Mouse (Mus musculus): Measurements from ENCODE around the gene Klhl29. TPM values are rescaled to one million over a fixed set of nuclear protein-coding genes. Genes with fewer than 3 reads are reported as not detected.

The Klhl29 gene
- polyA plus RNA-seq, 1 experiment from 2014 or later = 0.64 TPM

GRCm38 (mm10) chr12:5101411-5102024 is 274.0 kb downstream of the Klhl29 start:
- Histone ChIP-seq H3K4me3 (ENCODE audit: low read depth, low read length) (no peak overlapping the region), H3K27me3 (ENCODE audit: control insufficient read depth, insufficient read depth, low read length) (no peaks in the 10 kb centered on the region), H3K9me3 (ENCODE audit: control insufficient read depth, low read length) (no peaks in the 10 kb centered on the region), H3K9ac (ENCODE audit: low read length) (no peak overlapping the region), H3K27ac (replicated peaks) (no peak overlapping the region), H3K36me3 (ENCODE audit: control insufficient read depth, insufficient read depth, low read length) (no peaks in the 10 kb centered on the region), H3K4me1 (replicated peaks; ENCODE audit: control insufficient read depth, insufficient read depth) (no peaks in the 10 kb centered on the region), H3K4me2 (replicated peaks; ENCODE audit: low read depth) (no peak overlapping the region)
- no peak for TF ChIP-seq EP300 (optimal IDR thresholded peaks at IDR 0.05)
- no peak for TF ChIP-seq CTCF (IDR thresholded peaks at IDR 0.05; ENCODE audit: low read depth)
- DNase-seq (ENCODE audit: low spot score) = no peak
- no peak for ATAC-seq (ENCODE audit: low FRiP score, low TSS enrichment)
- 52% methylated on average over 13 of the region's 13 CpGs for WGBS

DNA sequence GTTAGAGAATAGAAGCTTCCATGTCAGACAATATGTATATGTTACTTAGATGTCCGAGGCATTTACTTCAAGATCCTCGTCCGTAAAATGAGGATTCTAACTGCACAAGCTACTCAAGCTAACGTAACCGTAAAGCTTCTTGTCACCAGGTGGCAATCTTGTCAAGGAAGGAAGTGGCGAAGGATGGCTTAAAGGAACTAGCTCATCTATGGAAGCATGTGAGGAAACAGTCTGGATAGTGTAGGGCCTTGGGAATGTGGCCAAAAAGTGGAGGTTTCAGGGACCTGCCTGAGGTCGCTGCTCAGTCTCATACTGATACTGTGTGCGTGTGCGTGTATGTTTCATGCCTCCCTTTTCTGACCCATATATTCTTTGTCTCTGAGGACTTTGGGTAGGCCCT is 275.9 kb downstream of the Klhl29 start:
- Histone ChIP-seq H3K27me3 (ENCODE audit: control insufficient read depth, insufficient read depth, low read length) (no peaks in the 10 kb centered on the region), H3K4me2 (replicated peaks; ENCODE audit: low read depth) (no peak overlapping the region), H3K27ac (replicated peaks) (no peak overlapping the region), H3K36me3 (ENCODE audit: control insufficient read depth, insufficient read depth, low read length) (no peaks in the 10 kb centered on the region), H3K4me3 (ENCODE audit: low read depth, low read length) (no peak overlapping the region), H3K9me3 (ENCODE audit: control insufficient read depth, low read length) (no peaks in the 10 kb centered on the region), H3K4me1 (replicated peaks; ENCODE audit: control insufficient read depth, insufficient read depth) (no peaks in the 10 kb centered on the region), H3K9ac (ENCODE audit: low read length) (no peak overlapping the region)
- DNase-seq (ENCODE audit: low spot score) = no peak
- no peak for TF ChIP-seq EP300 (optimal IDR thresholded peaks at IDR 0.05)
- TF ChIP-seq CTCF (IDR thresholded peaks at IDR 0.05; ENCODE audit: low read depth) = peak; percentile 60
- 73% methylated on average over 9 of the region's 9 CpGs for WGBS
- ATAC-seq (ENCODE audit: low FRiP score, low TSS enrichment) = no peak

- Histone ChIP-seq H3K4me3 (ENCODE audit: low read depth, low read length) (no peak overlapping the region), H3K9ac (ENCODE audit: low read length) (no peak overlapping the region), H3K4me2 (replicated peaks; ENCODE audit: low read depth) (no peak overlapping the region), H3K27me3 (ENCODE audit: control insufficient read depth, insufficient read depth, low read length) (no peaks in the 10 kb centered on the region), H3K36me3 (ENCODE audit: control insufficient read depth, insufficient read depth, low read length) (peaks cover 8% of the 10 kb centered on the region; the same call in 1 of the 2 replicates), H3K9me3 (ENCODE audit: control insufficient read depth, low read length) (no peaks in the 10 kb centered on the region), H3K27ac (replicated peaks) (no peak overlapping the region), H3K4me1 (replicated peaks; ENCODE audit: control insufficient read depth, insufficient read depth) (no peaks in the 10 kb centered on the region)
- TF ChIP-seq EP300 (optimal IDR thresholded peaks at IDR 0.05) (no peak), CTCF (IDR thresholded peaks at IDR 0.05; ENCODE audit: low read depth) (no peak)
- DNase-seq (ENCODE audit: low spot score) = no peak
- 56% methylated on average over 1 of the region's 1 CpGs for WGBS
- no peak for ATAC-seq (ENCODE audit: low FRiP score, low TSS enrichment)
Observed at GRCm38 (mm10) chr12:5088639-5089038, 286.8 kb downstream of the Klhl29 start.

GRCm38 (mm10) chr12:5087787-5088519 is 287.5 kb downstream of the Klhl29 start:
- no peak for ATAC-seq (ENCODE audit: low FRiP score, low TSS enrichment)
- H3K9me3 ChIP-seq (ENCODE audit: control insufficient read depth, low read length) = no peaks in the 10 kb centered on the region
- WGBS = 19% methylated on average over 10 of the region's 10 CpGs
- peak; percentile 42 for DNase-seq (ENCODE audit: low spot score)
- H3K4me1 ChIP-seq (replicated peaks; ENCODE audit: control insufficient read depth, insufficient read depth) = no peaks in the 10 kb centered on the region
- TF ChIP-seq EP300 (optimal IDR thresholded peaks at IDR 0.05) (no peak), CTCF (IDR thresholded peaks at IDR 0.05; ENCODE audit: low read depth) (no peak)
- no peak overlapping the region for H3K4me3 ChIP-seq (ENCODE audit: low read depth, low read length)
- H3K36me3 ChIP-seq (ENCODE audit: control insufficient read depth, insufficient read depth, low read length) = peaks cover 8% of the 10 kb centered on the region; the same call in 1 of the 2 replicates
- no peak overlapping the region for H3K9ac ChIP-seq (ENCODE audit: low read length)
- H3K27me3 ChIP-seq (ENCODE audit: control insufficient read depth, insufficient read depth, low read length) = no peaks in the 10 kb centered on the region
- H3K27ac ChIP-seq (replicated peaks) = no peak overlapping the region
- 0 out of 2 replicates have a peak overlapping the region, but pooled peaks have one; percentile 2 for H3K4me2 ChIP-seq (replicated peaks; ENCODE audit: low read depth)

- DNase-seq (ENCODE audit: low spot score) (no peak), ATAC-seq (ENCODE audit: low FRiP score, low TSS enrichment) (no peak)
- no peaks in the 10 kb centered on the region for H3K27me3 ChIP-seq (ENCODE audit: control insufficient read depth, insufficient read depth, low read length)
- H3K4me2 ChIP-seq (replicated peaks; ENCODE audit: low read depth) = no peak overlapping the region
- H3K4me3 ChIP-seq (ENCODE audit: low read depth, low read length) = no peak overlapping the region
- H3K27ac ChIP-seq (replicated peaks) = no peak overlapping the region
- H3K36me3 ChIP-seq (ENCODE audit: control insufficient read depth, insufficient read depth, low read length) = peaks cover 3% of the 10 kb centered on the region; the same call in 1 of the 2 replicates
- TF ChIP-seq CTCF (IDR thresholded peaks at IDR 0.05; ENCODE audit: low read depth) (no peak), EP300 (optimal IDR thresholded peaks at IDR 0.05) (no peak)
- H3K4me1 ChIP-seq (replicated peaks; ENCODE audit: control insufficient read depth, insufficient read depth) = no peaks in the 10 kb centered on the region
- H3K9ac ChIP-seq (ENCODE audit: low read length) = no peak overlapping the region
- H3K9me3 ChIP-seq (ENCODE audit: control insufficient read depth, low read length) = no peaks in the 10 kb centered on the region
- 92% methylated on average over 5 of the region's 5 CpGs for WGBS
Observed at GRCm38 (mm10) chr12:5084714-5085113, 290.8 kb downstream of the Klhl29 start.

GRCm38 (mm10) chr12:5081480-5081879 is 294.0 kb downstream of the Klhl29 start:
- peaks cover 3% of the 10 kb centered on the region; the same call in 1 of the 2 replicates for H3K36me3 ChIP-seq (ENCODE audit: control insufficient read depth, insufficient read depth, low read length)
- WGBS = 94% methylated on average over 4 of the region's 4 CpGs
- ATAC-seq (ENCODE audit: low FRiP score, low TSS enrichment) = no peak

More at GRCm38 (mm10) chr12:5081480-5081879, 294.0 kb downstream of the Klhl29 start:
- Histone ChIP-seq H3K4me1 (replicated peaks; ENCODE audit: control insufficient read depth, insufficient read depth) (no peaks in the 10 kb centered on the region), H3K4me2 (replicated peaks; ENCODE audit: low read depth) (no peak overlapping the region), H3K9ac (ENCODE audit: low read length) (no peak overlapping the region), H3K4me3 (ENCODE audit: low read depth, low read length) (no peak overlapping the region), H3K27ac (replicated peaks) (no peak overlapping the region), H3K27me3 (ENCODE audit: control insufficient read depth, insufficient read depth, low read length) (no peaks in the 10 kb centered on the region), H3K9me3 (ENCODE audit: control insufficient read depth, low read length) (no peaks in the 10 kb centered on the region)
- no peak for DNase-seq (ENCODE audit: low spot score)
- no peak for TF ChIP-seq EP300 (optimal IDR thresholded peaks at IDR 0.05)
- TF ChIP-seq CTCF (IDR thresholded peaks at IDR 0.05; ENCODE audit: low read depth) = no peak
